Comparison of ENCODE assay signal across 19 mouse cellular contexts in genomic region chr9:114399680-114400079, GRCm38 (mm10).
"Had no signal": no experiment of that assay in that cellular context is flagged by ENCODE, and none has a peak within 500 bp of the region (broad histone marks: within the 10 kb centered on the region; RNA-seq: fewer than 3 reads in every experiment).

No protein-coding gene starts in this region.

- H3K27ac ChIP-seq: limb, embryonic 12.5 days had no signal

- DNase-seq: kidney, adult 18-20 months; kidney, adult 9 months; kidney, postnatal 14 days; kidney, postnatal 4 days; left cerebral cortex, postnatal 4 days; lung, embryonic 14.5 days; lung, postnatal 36 days; retina, postnatal 1 day; right cerebral cortex, postnatal 25 days; thymus, adult 2 months; thymus, postnatal 14 days; thymus, postnatal 4 days had no signal

- H3K27me3 ChIP-seq: limb, embryonic 12.5 days; limb, embryonic 15.5 days; megakaryocyte, embryonic 14.5 days; midbrain, embryonic 13.5 days had no signal

- ATAC-seq: intestine, embryonic 16.5 days; midbrain, embryonic 16.5 days had no signal

- H3K4me3 ChIP-seq: limb, embryonic 12.5 days; limb, embryonic 15.5 days had no signal

- H3K9me3 ChIP-seq: limb, embryonic 12.5 days; limb, embryonic 15.5 days; midbrain, embryonic 13.5 days had no signal

- H3K9ac ChIP-seq: limb, embryonic 12.5 days; limb, embryonic 15.5 days; lung, embryonic 14.5 days; midbrain, embryonic 13.5 days; neural tube, embryonic 13.5 days had no signal
